Mouse (Mus musculus) heart, postnatal 0 days (tissue): ENCODE data around the gene Togaram2. TPM values are rescaled to one million over a fixed set of nuclear protein-coding genes. Genes with fewer than 3 reads are reported as not detected.

Source experiments
- ATAC-seq: fragments of 200-750 bp; cut with Nextera tagmentation; 2 replicates; pipeline ENCODE4 v1.8.0; 2017; ENCODE audit warnings: low read depth, moderate number of reproducible peaks, moderate library complexity; ENCODE audit not compliant: insufficient read depth
- DNase-seq: peaks from one replicate; pipeline ENCODE4 v3.0.0-alpha.2; 2016; ENCODE audit warnings: low spot score
- H3K27ac ChIP-seq: fragments of 300-500 bp; sonication (generic); 2 replicates; pipeline ENCODE4 v1.5.1; 2014; ENCODE audit warnings: low read depth, mild to moderate bottlenecking
- H3K27me3 ChIP-seq: fragments of 300-500 bp; sonication (generic); 2 replicates; pipeline ENCODE4 v1.6.1; 2014; ENCODE audit warnings: low read length, mixed read lengths; ENCODE audit not compliant: control insufficient read depth, insufficient read depth
- H3K36me3 ChIP-seq: fragments of 300-500 bp; sonication (generic); replicated peaks from 2 replicates; pipeline ENCODE4 v1.6.1; 2014; ENCODE audit warnings: low read length, mixed read lengths; ENCODE audit not compliant: control insufficient read depth, insufficient read depth
- H3K4me1 ChIP-seq: fragments of 300-500 bp; sonication (generic); 2 replicates; pipeline ENCODE4 v1.6.1; 2014; ENCODE audit warnings: antibody characterized with exemption; ENCODE audit not compliant: control insufficient read depth, insufficient read depth
- H3K4me2 ChIP-seq: fragments of 300-500 bp; sonication (generic); 2 replicates; pipeline ENCODE4 v1.6.1; 2014; ENCODE audit warnings: low read depth, mild to moderate bottlenecking, low read length, moderate library complexity
- H3K4me3 ChIP-seq: fragments of 300-500 bp; sonication (generic); 2 replicates; pipeline ENCODE4 v1.5.1; 2014; ENCODE audit warnings: low read depth, low read length
- H3K9ac ChIP-seq: fragments of 300-500 bp; sonication (generic); replicated peaks from 2 replicates; pipeline ENCODE4 v1.6.1; 2014; ENCODE audit warnings: low read depth, low read length, mixed read lengths
- H3K9me3 ChIP-seq: fragments of 300-500 bp; sonication (generic); replicated peaks from 2 replicates; pipeline ENCODE4 v1.6.1; 2016; ENCODE audit warnings: low read length; ENCODE audit not compliant: control insufficient read depth
- CTCF ChIP-seq: IDR thresholded peaks from 2 replicates; pipeline ENCODE4 v1.5.1; 2016; ENCODE audit warnings: antibody characterized with exemption, control low read depth, low read depth
- EP300 ChIP-seq: IDR thresholded peaks from 2 replicates; pipeline ENCODE4 v1.6.1; 2016; ENCODE audit warnings: antibody characterized with exemption, low read depth
- WGBS: fragments of 180-500 bp; shearing (Covaris S2); extraction: QIAGEN DNeasy Blood & Tissue Kit; methylation state at CpG from one replicate; pipeline ENCODE4 v1.1.7; 2014; 5-methylcytosine and 5-hydroxymethylcytosine counted together
- polyA plus RNA-seq: library from polyadenylated mRNA; unstranded; fragments of >200 nt; fragmentation: Nextera tagmentation; extraction: Ambion mirVana; gene quantifications from 2 replicates; pipeline ENCODE4 v1.2.1, GENCODE M21; 2015
- total RNA-seq: library from RNA; depleted of rRNA; stranded (reverse); fragments of >200 nt; gene quantifications from 2 replicates; pipeline ENCODE4 v1.2.3, GENCODE M21; 2014; ENCODE audit warnings: low replicate concordance

The Togaram2 gene
- total and polyA plus RNA-seq, 2 experiments from 2014 or later: 0.46 to 1.1 TPM

GRCm38 (mm10) chr17:71742156-71742555, 69.1 kb downstream of the Togaram2 start:
- Histone ChIP-seq H3K9ac (no peak overlapping the region), H3K9me3 (no peaks in the 10 kb centered on the region), H3K4me2 (no peak overlapping the region), H3K36me3 (no peaks in the 10 kb centered on the region), H3K4me1 (no peaks in the 10 kb centered on the region), H3K4me3 (no peak overlapping the region), H3K27me3 (no peaks in the 10 kb centered on the region), H3K27ac (no peak overlapping the region)
- TF ChIP-seq CTCF (no peak), EP300 (no peak)
- DNase-seq (no peak), ATAC-seq (no peak)
- WGBS: 89% methylated on average over 3 of the region's 3 CpGs

- TF ChIP-seq CTCF: no peak
- TF ChIP-seq EP300: no peak
- no peak for DNase-seq
- no peak overlapping the region for H3K9ac ChIP-seq
- H3K4me2 ChIP-seq: no peak overlapping the region
- H3K9me3 ChIP-seq: no peaks in the 10 kb centered on the region
- H3K36me3 ChIP-seq: no peaks in the 10 kb centered on the region
- H3K4me1 ChIP-seq: no peaks in the 10 kb centered on the region
- no peak overlapping the region for H3K4me3 ChIP-seq
- H3K27ac ChIP-seq: no peak overlapping the region
- no peak for ATAC-seq
- WGBS: 31% methylated on average over 5 of the region's 5 CpGs
- no peaks in the 10 kb centered on the region for H3K27me3 ChIP-seq
These were observed 69.9 kb downstream of the Togaram2 start for GRCm38 (mm10) chr17:71742935-71743334.

- Histone ChIP-seq H3K9ac (no peak overlapping the region), H3K27ac (no peak overlapping the region), H3K4me2 (no peak overlapping the region), H3K4me1 (no peaks in the 10 kb centered on the region), H3K9me3 (no peaks in the 10 kb centered on the region), H3K36me3 (no peaks in the 10 kb centered on the region), H3K27me3 (no peaks in the 10 kb centered on the region), H3K4me3 (no peak overlapping the region)
- no peak for TF ChIP-seq CTCF
- no peak for TF ChIP-seq EP300
- no peak for DNase-seq
- no peak for ATAC-seq
- 78% methylated on average over 9 of the region's 9 CpGs for WGBS
These were observed 73.1 kb downstream of the Togaram2 start for GRCm38 (mm10) chr17:71746114-71746513.

- Histone ChIP-seq H3K9me3 (no peaks in the 10 kb centered on the region), H3K4me3 (no peak overlapping the region), H3K27me3 (no peaks in the 10 kb centered on the region), H3K4me2 (no peak overlapping the region), H3K9ac (no peak overlapping the region), H3K4me1 (no peaks in the 10 kb centered on the region), H3K27ac (no peak overlapping the region), H3K36me3 (no peaks in the 10 kb centered on the region)
- TF ChIP-seq CTCF: no peak
- 84% methylated on average over 8 of the region's 8 CpGs for WGBS
- DNase-seq (no peak), ATAC-seq (no peak)
These were observed 74.5 kb downstream of the Togaram2 start for GRCm38 (mm10) chr17:71747561-71747960.

GRCm38 (mm10) chr17:71749616-71750168, 76.6 kb downstream of the Togaram2 start:
- Histone ChIP-seq H3K9ac (no peak overlapping the region), H3K36me3 (no peaks in the 10 kb centered on the region), H3K4me2 (no peak overlapping the region), H3K27ac (no peak overlapping the region), H3K27me3 (no peaks in the 10 kb centered on the region), H3K4me3 (no peak overlapping the region), H3K4me1 (no peaks in the 10 kb centered on the region; the same call in 1 of the 2 replicates), H3K9me3 (no peaks in the 10 kb centered on the region)
- no peak for TF ChIP-seq CTCF
- TF ChIP-seq EP300: no peak
- WGBS: 74% methylated on average over 9 of the region's 9 CpGs
- ATAC-seq (no peak), DNase-seq (no peak)

- WGBS: 43% methylated on average over 10 of the region's 10 CpGs
- TF ChIP-seq EP300: no peak
- TF ChIP-seq CTCF: no peak
- H3K27me3 ChIP-seq: no peaks in the 10 kb centered on the region
- H3K36me3 ChIP-seq: no peaks in the 10 kb centered on the region
- H3K4me2 ChIP-seq: no peak within 1 kb of the TSS
- ATAC-seq (no peak; the same call in 1 of the 2 replicates), DNase-seq (no peak)
- no peaks in the 10 kb centered on the region; the same call in 1 of the 2 replicates for H3K4me1 ChIP-seq
- no peak within 1 kb of the TSS for H3K9ac ChIP-seq
- H3K9me3 ChIP-seq: no peaks in the 10 kb centered on the region
- no peak within 1 kb of the TSS for H3K27ac ChIP-seq
- H3K4me3 ChIP-seq: no peak within 1 kb of the TSS
These were observed 79.8 kb downstream of the Togaram2 start, which contains the start of gene Pcare for GRCm38 (mm10) chr17:71752831-71753230. Gene Pcare, minus strand, starts transcription at chr17:71752894.
